Mouse (Mus musculus): ENCODE measurements around the gene Man2a1. TPM values are rescaled to one million over a fixed set of nuclear protein-coding genes. Genes with fewer than 3 reads are reported as not detected.

The Man2a1 gene
- polyA plus RNA-seq, 1 experiment from 2014 or later, result 6.1 TPM

- H3K27me3 ChIP-seq (replicated peaks), result no peaks in the 10 kb centered on the region
These were observed 44.5 kb downstream of the Man2a1 start for GRCm38 (mm10) chr17:64644888-64645605.

GRCm38 (mm10) chr17:64647396-64647795 is 46.9 kb downstream of the Man2a1 start:
- H3K9ac ChIP-seq, result no peak overlapping the region

More at GRCm38 (mm10) chr17:64644888-64645605, 44.5 kb downstream of the Man2a1 start:
- Histone ChIP-seq H3K27ac (no peak overlapping the region), H3K9me3 (no peaks in the 10 kb centered on the region), H3K4me1 (peaks cover 5% of the 10 kb centered on the region), H3K4me2 (no peak overlapping the region), H3K9ac (no peak overlapping the region), H3K4me3 (no peak overlapping the region), H3K36me3 (replicated peaks) (no peaks in the 10 kb centered on the region)
- 82% methylated on average over 8 of the region's 8 CpGs for WGBS
- ATAC-seq (replicated peaks), result no peak

GRCm38 (mm10) chr17:64650702-64651101 is 50.2 kb downstream of the Man2a1 start:
- H3K36me3 ChIP-seq (replicated peaks), result peaks cover 14% of the 10 kb centered on the region; the same call in 1 of the 2 replicates
- H3K9me3 ChIP-seq, result peaks cover 2% of the 10 kb centered on the region; the same call in 1 of the 2 replicates
- no peak for ATAC-seq (replicated peaks)
- H3K9ac ChIP-seq, result no peak overlapping the region
- no peaks in the 10 kb centered on the region for H3K4me1 ChIP-seq
- H3K27ac ChIP-seq, result no peak overlapping the region
- H3K27me3 ChIP-seq (replicated peaks), result no peaks in the 10 kb centered on the region
- H3K4me2 ChIP-seq, result no peak overlapping the region
- no peak overlapping the region for H3K4me3 ChIP-seq
- 90% methylated on average over 9 of the region's 9 CpGs for WGBS

More at GRCm38 (mm10) chr17:64647396-64647795, 46.9 kb downstream of the Man2a1 start:
- no peak overlapping the region for H3K4me2 ChIP-seq
- no peak overlapping the region for H3K4me3 ChIP-seq
- ATAC-seq (replicated peaks), result no peak
- peaks cover under 1% of the 10 kb centered on the region; the same call in 1 of the 2 replicates for H3K9me3 ChIP-seq
- peaks cover 10% of the 10 kb centered on the region; the same call in 1 of the 2 replicates for H3K36me3 ChIP-seq (replicated peaks)
- peaks cover 5% of the 10 kb centered on the region for H3K4me1 ChIP-seq
- H3K27ac ChIP-seq, result no peak overlapping the region
- no peaks in the 10 kb centered on the region for H3K27me3 ChIP-seq (replicated peaks)
- 84% methylated on average over 9 of the region's 9 CpGs for WGBS

- no peak overlapping the region for H3K27ac ChIP-seq
- no peaks in the 10 kb centered on the region for H3K27me3 ChIP-seq (replicated peaks)
- 90% methylated on average over 2 of the region's 2 CpGs for WGBS
- no peak for ATAC-seq (replicated peaks)
- peaks cover 2% of the 10 kb centered on the region; the same call in 1 of the 2 replicates for H3K9me3 ChIP-seq
- no peaks in the 10 kb centered on the region for H3K4me1 ChIP-seq
- no peak overlapping the region for H3K9ac ChIP-seq
- H3K36me3 ChIP-seq (replicated peaks), result peaks cover 14% of the 10 kb centered on the region; the same call in 1 of the 2 replicates
- H3K4me2 ChIP-seq, result no peak overlapping the region
- H3K4me3 ChIP-seq, result no peak overlapping the region
These were observed 53.1 kb downstream of the Man2a1 start for GRCm38 (mm10) chr17:64653621-64654020.

GRCm38 (mm10) chr17:64659682-64660081 is 59.1 kb downstream of the Man2a1 start:
- Histone ChIP-seq H3K9me3 (no peaks in the 10 kb centered on the region), H3K4me3 (no peak overlapping the region), H3K27me3 (replicated peaks) (no peaks in the 10 kb centered on the region), H3K9ac (no peak overlapping the region), H3K4me1 (no peaks in the 10 kb centered on the region), H3K36me3 (replicated peaks) (peaks cover 8% of the 10 kb centered on the region; the same call in 1 of the 2 replicates), H3K27ac (no peak overlapping the region), H3K4me2 (no peak overlapping the region)
- WGBS, result 91% methylated on average over 4 of the region's 4 CpGs
- no peak for ATAC-seq (replicated peaks)

- 0 out of 2 replicates have a peak, but pooled peaks cover 6% of the 10 kb centered on the region for H3K36me3 ChIP-seq (replicated peaks)
- no peak overlapping the region for H3K4me2 ChIP-seq
- no peaks in the 10 kb centered on the region for H3K27me3 ChIP-seq (replicated peaks)
- 84% methylated on average over 4 of the region's 4 CpGs for WGBS
- no peak overlapping the region for H3K4me3 ChIP-seq
- H3K9me3 ChIP-seq, result no peaks in the 10 kb centered on the region
- no peak overlapping the region for H3K9ac ChIP-seq
- H3K4me1 ChIP-seq, result no peaks in the 10 kb centered on the region
- no peak overlapping the region for H3K27ac ChIP-seq
- ATAC-seq (replicated peaks), result no peak
These were observed 66.0 kb downstream of the Man2a1 start for GRCm38 (mm10) chr17:64666518-64666917.

- ATAC-seq (replicated peaks), result no peak
- H3K4me1 ChIP-seq, result no peaks in the 10 kb centered on the region
- H3K4me2 ChIP-seq, result no peak overlapping the region
- H3K27me3 ChIP-seq (replicated peaks), result no peaks in the 10 kb centered on the region
- H3K36me3 ChIP-seq (replicated peaks), result 0 out of 2 replicates have a peak, but pooled peaks cover 6% of the 10 kb centered on the region
- H3K9me3 ChIP-seq, result no peaks in the 10 kb centered on the region
- 23% methylated on average over 5 of the region's 5 CpGs for WGBS
- no peak overlapping the region for H3K27ac ChIP-seq
- H3K9ac ChIP-seq, result no peak overlapping the region
- H3K4me3 ChIP-seq, result no peak overlapping the region
These were observed 68.0 kb downstream of the Man2a1 start for GRCm38 (mm10) chr17:64668504-64668903.

- H3K9ac ChIP-seq, result no peak overlapping the region
- 0 out of 2 replicates have a peak, but pooled peaks cover 15% of the 10 kb centered on the region for H3K36me3 ChIP-seq (replicated peaks)
- ATAC-seq (replicated peaks), result no peak
- no peak overlapping the region for H3K4me2 ChIP-seq
- H3K27ac ChIP-seq, result no peak overlapping the region
- H3K9me3 ChIP-seq, result no peaks in the 10 kb centered on the region
- WGBS, result 93% methylated on average over 1 of the region's 1 CpGs
- H3K27me3 ChIP-seq (replicated peaks), result no peaks in the 10 kb centered on the region
- H3K4me1 ChIP-seq, result peaks cover 4% of the 10 kb centered on the region; the same call in 1 of the 2 replicates
- H3K4me3 ChIP-seq, result no peak overlapping the region
These were observed 73.9 kb downstream of the Man2a1 start for GRCm38 (mm10) chr17:64674401-64674800.

GRCm38 (mm10) chr17:64674980-64675379 is 74.4 kb downstream of the Man2a1 start:
- H3K27ac ChIP-seq, result no peak overlapping the region
- H3K4me2 ChIP-seq, result no peak overlapping the region
- no peak overlapping the region for H3K4me3 ChIP-seq
- peaks cover 4% of the 10 kb centered on the region; the same call in 1 of the 2 replicates for H3K4me1 ChIP-seq
- WGBS, result 96% methylated on average over 6 of the region's 6 CpGs
- H3K9ac ChIP-seq, result no peak overlapping the region
- 0 out of 2 replicates have a peak, but pooled peaks cover 15% of the 10 kb centered on the region for H3K36me3 ChIP-seq (replicated peaks)
- no peak for ATAC-seq (replicated peaks)
- H3K9me3 ChIP-seq, result no peaks in the 10 kb centered on the region
- H3K27me3 ChIP-seq (replicated peaks), result no peaks in the 10 kb centered on the region

- WGBS, result 53% methylated on average over 10 of the region's 10 CpGs
- Histone ChIP-seq H3K9ac (no peak overlapping the region), H3K4me1 (peaks cover 4% of the 10 kb centered on the region; the same call in 1 of the 2 replicates), H3K27me3 (replicated peaks) (no peaks in the 10 kb centered on the region), H3K36me3 (replicated peaks) (0 out of 2 replicates have a peak, but pooled peaks cover 9% of the 10 kb centered on the region), H3K4me3 (no peak overlapping the region), H3K4me2 (no peak overlapping the region), H3K9me3 (no peaks in the 10 kb centered on the region), H3K27ac (peak overlapping the region; percentile 35)
- ATAC-seq (replicated peaks), result peak; percentile 89
These were observed 76.4 kb downstream of the Man2a1 start for GRCm38 (mm10) chr17:64676735-64677469.

- no peak overlapping the region for H3K4me3 ChIP-seq
- H3K36me3 ChIP-seq (replicated peaks), result no peaks in the 10 kb centered on the region
- H3K27me3 ChIP-seq (replicated peaks), result no peaks in the 10 kb centered on the region
- ATAC-seq (replicated peaks), result no peak
- H3K4me1 ChIP-seq, result peaks cover 4% of the 10 kb centered on the region; the same call in 1 of the 2 replicates
- 88% methylated on average over 3 of the region's 3 CpGs for WGBS
- H3K27ac ChIP-seq, result no peak overlapping the region
- no peaks in the 10 kb centered on the region for H3K9me3 ChIP-seq
- H3K4me2 ChIP-seq, result no peak overlapping the region
- H3K9ac ChIP-seq, result no peak overlapping the region
These were observed 80.9 kb downstream of the Man2a1 start for GRCm38 (mm10) chr17:64681461-64681860.

- Histone ChIP-seq H3K9me3 (no peaks in the 10 kb centered on the region), H3K4me3 (no peak overlapping the region), H3K36me3 (replicated peaks) (no peaks in the 10 kb centered on the region), H3K27ac (no peak overlapping the region), H3K27me3 (replicated peaks) (no peaks in the 10 kb centered on the region), H3K4me2 (no peak overlapping the region), H3K4me1 (peaks cover 4% of the 10 kb centered on the region; the same call in 1 of the 2 replicates), H3K9ac (no peak overlapping the region)
- no peak for ATAC-seq (replicated peaks)
- WGBS, result 42% methylated on average over 2 of the region's 2 CpGs
These were observed 81.4 kb downstream of the Man2a1 start for GRCm38 (mm10) chr17:64681927-64682326.
